Mouse (Mus musculus): ENCODE results near the gene Myh14.

GRCm38 (mm10) chr7:44640843-44641605, 29.6 kb downstream of the Myh14 start:
- TF ChIP-seq POLR2A (IDR thresholded peaks at IDR 0.05; ENCODE audit: extremely low read depth, insufficient read depth, low read length) (no peak), CTCF (IDR thresholded peaks at IDR 0.05; ENCODE audit: extremely low read depth, insufficient read depth, low read length) (no peak)

All from cortical plate, adult 2 months (tissue).